22 mouse cellular contexts compared by ENCODE assay signal in genomic region chr6:82613201-82613600, GRCm38 (mm10).
"Had no signal": no experiment of that assay in that cellular context is flagged by ENCODE, and none has a peak within 500 bp of the region (broad histone marks: within the 10 kb centered on the region; RNA-seq: fewer than 3 reads in every experiment).

No protein-coding gene starts in this region.

- H3K27ac ChIP-seq: kidney, postnatal 0 days; layer of hippocampus, adult 2 months; limb, embryonic 10.5 days; limb, embryonic 13.5 days; liver, embryonic 13.5 days; midbrain, embryonic 15.5 days; neural tube, embryonic 12.5 days; stomach, embryonic 15.5 days had no signal

- H3K9me3 ChIP-seq: limb, embryonic 10.5 days; liver, embryonic 13.5 days; neural tube, embryonic 12.5 days; stomach, embryonic 15.5 days had no signal

- H3K4me3 ChIP-seq: layer of hippocampus, adult 2 months; limb, embryonic 10.5 days; limb, embryonic 13.5 days; liver, embryonic 13.5 days; midbrain, embryonic 15.5 days; neural tube, embryonic 12.5 days; stomach, embryonic 15.5 days had no signal

- ATAC-seq: midbrain, embryonic 15.5 days had no signal

- DNase-seq: kidney, adult 18-20 months; kidney, adult 9 months; kidney, postnatal 25 days; layer of hippocampus, adult 9-11 months; liver; liver, embryonic 13.5 days; lung, adult 2 months; lung, postnatal 14 days; lung, postnatal 4 days; right cerebral cortex, postnatal 25 days; spleen, adult 18-20 months; thymus, adult 2 months; thymus, postnatal 14 days; thymus, postnatal 4 days had no signal

- H3K4me2 ChIP-seq: limb, embryonic 13.5 days; liver, embryonic 13.5 days; midbrain, embryonic 11.5 days; midbrain, embryonic 15.5 days; neural tube, embryonic 12.5 days; stomach, embryonic 15.5 days had no signal

- H3K36me3 ChIP-seq: limb, embryonic 10.5 days; limb, embryonic 13.5 days; liver, embryonic 13.5 days; midbrain, embryonic 15.5 days; neural tube, embryonic 12.5 days; stomach, embryonic 15.5 days had no signal

- H3K27me3 ChIP-seq: limb, embryonic 13.5 days; liver, embryonic 13.5 days; midbrain, embryonic 15.5 days; neural tube, embryonic 12.5 days; stomach, embryonic 15.5 days had no signal

- H3K9ac ChIP-seq: limb, embryonic 13.5 days; liver, embryonic 13.5 days; midbrain, embryonic 15.5 days; neural tube, embryonic 12.5 days; stomach, embryonic 15.5 days had no signal

- H3K4me1 ChIP-seq: limb, embryonic 10.5 days; limb, embryonic 13.5 days; liver, embryonic 13.5 days; neural tube, embryonic 12.5 days; stomach, embryonic 15.5 days had no signal
